Mouse (Mus musculus) limb, embryonic 14.5 days (tissue): ENCODE measurements around the gene Dmtf1. TPM values are rescaled to one million over a fixed set of nuclear protein-coding genes. Genes with fewer than 3 reads are reported as not detected.

Experiments used
- ATAC-seq: fragments of 200-750 bp; cut with Nextera tagmentation; 2 replicates; pipeline ENCODE4 v1.8.0; 2017; ENCODE audit warnings: low read depth, moderate number of reproducible peaks, moderate TSS enrichment; ENCODE audit not compliant: low FRiP score
- DNase-seq: peaks from one replicate; pipeline ENCODE4 v3.0.0-alpha.2; 2015; ENCODE audit warnings: low spot score
- H3K27ac ChIP-seq: fragments of 300-500 bp; sonication (generic); replicated peaks from 2 replicates; pipeline ENCODE4 v1.5.1; 2014; ENCODE audit warnings: low read depth, mild to moderate bottlenecking, low read length, moderate library complexity, mixed read lengths
- H3K27me3 ChIP-seq: fragments of 300-500 bp; sonication (generic); 2 replicates; pipeline ENCODE4 v1.6.1; 2014; ENCODE audit warnings: low read length, mixed read lengths; ENCODE audit not compliant: control insufficient read depth, insufficient read depth
- H3K36me3 ChIP-seq: fragments of 300-500 bp; sonication (generic); 2 replicates; pipeline ENCODE4 v1.6.1; 2014; ENCODE audit warnings: mild to moderate bottlenecking, low read length, moderate library complexity, mixed read lengths; ENCODE audit not compliant: control insufficient read depth, insufficient read depth
- H3K4me1 ChIP-seq: fragments of 300-500 bp; sonication (generic); 2 replicates; pipeline ENCODE4 v1.6.1; 2014; ENCODE audit warnings: antibody characterized with exemption, low read length, mixed read lengths; ENCODE audit not compliant: control insufficient read depth, insufficient read depth
- H3K4me2 ChIP-seq: fragments of 300-500 bp; sonication (generic); replicated peaks from 2 replicates; pipeline ENCODE4 v1.6.1; 2014; ENCODE audit warnings: low read depth, mild to moderate bottlenecking, low read length, moderate library complexity; ENCODE audit not compliant: severe bottlenecking
- H3K4me3 ChIP-seq: fragments of 300-500 bp; sonication (generic); replicated peaks from 2 replicates; pipeline ENCODE4 v1.5.1; 2014; ENCODE audit warnings: low read length
- H3K9ac ChIP-seq: fragments of 300-500 bp; sonication (generic); 2 replicates; pipeline ENCODE4 v1.6.1; 2014; ENCODE audit warnings: mild to moderate bottlenecking, low read depth, low read length, moderate library complexity; ENCODE audit not compliant: severe bottlenecking
- H3K9me3 ChIP-seq: fragments of 300-500 bp; sonication (generic); 2 replicates; pipeline ENCODE4 v1.6.1; 2016; ENCODE audit warnings: low read length; ENCODE audit not compliant: control insufficient read depth
- POLR2A ChIP-seq: fragments of 200-500 bp; IDR thresholded peaks from 2 replicates; pipeline ENCODE4 v1.8.0; 2012; ENCODE audit warnings: inconsistent platforms, mild to moderate bottlenecking, moderate library complexity, borderline replicate concordance; ENCODE audit not compliant: insufficient read depth, insufficient read length; ENCODE audit errors: extremely low read depth
- WGBS: fragments of 180-500 bp; shearing (Covaris S2); extraction: QIAGEN DNeasy Blood & Tissue Kit; methylation state at CpG from one replicate; pipeline ENCODE4 v1.1.7; 2014; 5-methylcytosine and 5-hydroxymethylcytosine counted together
- polyA plus RNA-seq, 2 experiments: library from polyadenylated mRNA; depleted of rRNA in 1 of 2; stranded (reverse) in 1 of 2; unstranded in 1 of 2; fragments of >200 nt; fragmentation: Nextera tagmentation in 1 of 2; extraction: Ambion mirVana in 1 of 2; gene quantifications; 2 replicates each; pipeline versions ENCODE4 v1.2.1 to v1.2.3; 2012 to 2014

Dmtf1 gene
- polyA plus RNA-seq, 2 experiments: 49.4 to 78.0 TPM

GRCm38 (mm10) chr5:9124134-9124533, 37.4 kb downstream of the Dmtf1 start:
- Histone ChIP-seq H3K4me1 (no peaks in the 10 kb centered on the region), H3K4me3 (no peak overlapping the region), H3K36me3 (peaks cover 91% of the 10 kb centered on the region), H3K9me3 (no peaks in the 10 kb centered on the region), H3K9ac (no peak overlapping the region), H3K27me3 (no peaks in the 10 kb centered on the region), H3K27ac (no peak overlapping the region), H3K4me2 (no peak overlapping the region)
- TF ChIP-seq POLR2A: no peak
- no peak for ATAC-seq
- 91% methylated on average over 2 of the region's 2 CpGs for WGBS
- DNase-seq: no peak

- ATAC-seq: no peak
- no peak for TF ChIP-seq POLR2A
- WGBS: 37% methylated on average over 6 of the region's 6 CpGs
These were observed 47.4 kb downstream of the Dmtf1 start for GRCm38 (mm10) chr5:9114162-9114561.

GRCm38 (mm10) chr5:9111759-9112158, 49.8 kb downstream of the Dmtf1 start:
- no peak overlapping the region for H3K27ac ChIP-seq
- WGBS: 25% methylated on average over 5 of the region's 5 CpGs
- ATAC-seq: peak; percentile 53; the same call in 1 of the 2 replicates
- no peak overlapping the region for H3K4me3 ChIP-seq
- no peak overlapping the region for H3K9ac ChIP-seq
- no peaks in the 10 kb centered on the region for H3K27me3 ChIP-seq
- peak; percentile 62 for DNase-seq
- H3K4me2 ChIP-seq: no peak overlapping the region
- no peak for TF ChIP-seq POLR2A
- no peaks in the 10 kb centered on the region for H3K4me1 ChIP-seq
- no peaks in the 10 kb centered on the region for H3K9me3 ChIP-seq
- H3K36me3 ChIP-seq: peaks cover 4% of the 10 kb centered on the region; the same call in 1 of the 2 replicates

More at GRCm38 (mm10) chr5:9114162-9114561, 47.4 kb downstream of the Dmtf1 start:
- Histone ChIP-seq H3K36me3 (peaks cover 24% of the 10 kb centered on the region), H3K9me3 (no peaks in the 10 kb centered on the region), H3K27ac (no peak overlapping the region), H3K4me2 (no peak overlapping the region), H3K4me3 (no peak overlapping the region), H3K9ac (no peak overlapping the region), H3K4me1 (no peaks in the 10 kb centered on the region), H3K27me3 (no peaks in the 10 kb centered on the region)
- no peak for DNase-seq

GRCm38 (mm10) chr5:9111285-9111684, 50.3 kb downstream of the Dmtf1 start:
- H3K36me3 ChIP-seq: peaks cover 3% of the 10 kb centered on the region; the same call in 1 of the 2 replicates
- no peaks in the 10 kb centered on the region for H3K9me3 ChIP-seq
- H3K27me3 ChIP-seq: no peaks in the 10 kb centered on the region
- no peaks in the 10 kb centered on the region for H3K4me1 ChIP-seq
- H3K4me3 ChIP-seq: no peak overlapping the region
- DNase-seq: no peak
- WGBS: 66% methylated on average over 2 of the region's 2 CpGs
- H3K27ac ChIP-seq: no peak overlapping the region
- no peak overlapping the region for H3K4me2 ChIP-seq
- H3K9ac ChIP-seq: no peak overlapping the region
- ATAC-seq: no peak
- no peak for TF ChIP-seq POLR2A

GRCm38 (mm10) chr5:9109582-9109981, 52.0 kb downstream of the Dmtf1 start:
- Histone ChIP-seq H3K9ac (no peak overlapping the region), H3K27me3 (no peaks in the 10 kb centered on the region), H3K27ac (no peak overlapping the region), H3K4me3 (no peak overlapping the region), H3K4me2 (no peak overlapping the region), H3K9me3 (no peaks in the 10 kb centered on the region), H3K4me1 (no peaks in the 10 kb centered on the region), H3K36me3 (no peaks in the 10 kb centered on the region)
- DNase-seq: no peak
- TF ChIP-seq POLR2A: no peak
- no peak for ATAC-seq

- DNase-seq: no peak
- WGBS: 56% methylated on average over 5 of the region's 5 CpGs
These were observed 53.1 kb downstream of the Dmtf1 start for GRCm38 (mm10) chr5:9108490-9108889.

More at GRCm38 (mm10) chr5:9108490-9108889, 53.1 kb downstream of the Dmtf1 start:
- ATAC-seq: no peak
- H3K4me1 ChIP-seq: no peaks in the 10 kb centered on the region
- no peaks in the 10 kb centered on the region for H3K36me3 ChIP-seq
- H3K4me3 ChIP-seq: no peak overlapping the region
- no peaks in the 10 kb centered on the region for H3K27me3 ChIP-seq
- no peak for TF ChIP-seq POLR2A
- no peak overlapping the region for H3K27ac ChIP-seq
- H3K9me3 ChIP-seq: no peaks in the 10 kb centered on the region
- no peak overlapping the region for H3K9ac ChIP-seq
- no peak overlapping the region for H3K4me2 ChIP-seq
